Mouse (Mus musculus) layer of hippocampus, adult 11-12 months (tissue): ENCODE results near the gene Ubp1.
A peak's percentile ranks its signal among the peaks of the same experiment; 100 is the strongest.
"Not testable (repeated sequence)": the region's sequence is repeated elsewhere in the genome, so short reads cannot be mapped to it uniquely, and the experiment has no call there.

Source experiments
- DNase-seq: peaks from one replicate; pipeline ENCODE4 v3.0.0; 2022; ENCODE audit warnings: low spot score

The Ubp1 gene

DNA sequence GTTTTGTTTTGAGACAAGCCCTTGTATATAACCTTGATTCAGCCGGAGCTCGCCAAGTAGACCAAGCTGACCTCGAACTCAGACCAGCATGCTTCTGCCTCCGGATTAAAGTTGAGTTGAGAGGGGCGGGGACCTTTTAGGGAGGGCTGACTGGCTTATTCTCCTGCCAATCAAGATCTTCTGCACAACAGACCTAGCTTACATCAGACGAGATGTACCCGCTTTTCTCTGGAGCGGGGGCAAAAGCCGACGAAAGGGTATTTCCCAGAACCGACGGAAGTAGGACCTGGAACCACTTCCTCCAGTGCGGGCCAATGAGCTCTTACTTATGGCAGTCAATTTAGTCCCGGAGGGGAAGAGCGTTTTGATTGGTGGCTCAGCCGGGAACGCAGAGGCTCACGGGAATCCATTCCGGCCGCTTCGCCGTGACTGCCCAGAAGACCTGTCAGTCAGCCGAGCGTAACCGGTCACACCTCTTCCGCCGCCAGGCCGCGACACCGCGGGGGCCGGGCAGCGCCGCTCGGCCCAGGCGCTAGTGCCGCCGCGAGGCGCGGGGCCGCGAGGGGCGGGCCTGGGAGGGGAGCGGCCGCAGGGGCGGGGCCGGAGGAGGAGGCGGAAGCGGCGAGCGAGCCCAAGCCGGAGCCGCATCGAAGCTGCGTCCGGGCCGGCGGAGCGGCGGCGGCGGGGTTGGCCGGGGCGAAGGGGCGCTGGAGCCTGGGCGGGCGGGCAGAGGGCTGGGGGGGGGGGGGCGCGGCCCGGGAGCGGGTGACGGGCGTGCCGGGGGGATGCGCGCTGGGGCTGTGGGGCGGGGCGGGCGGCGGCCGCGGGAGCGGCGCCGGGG lies at the start of gene Ubp1:
TSS of gene Ubp1 (plus strand) at position 401 of the 841 bp plus-strand sequence.
- DNase-seq, result peak; percentile 98

DNA sequence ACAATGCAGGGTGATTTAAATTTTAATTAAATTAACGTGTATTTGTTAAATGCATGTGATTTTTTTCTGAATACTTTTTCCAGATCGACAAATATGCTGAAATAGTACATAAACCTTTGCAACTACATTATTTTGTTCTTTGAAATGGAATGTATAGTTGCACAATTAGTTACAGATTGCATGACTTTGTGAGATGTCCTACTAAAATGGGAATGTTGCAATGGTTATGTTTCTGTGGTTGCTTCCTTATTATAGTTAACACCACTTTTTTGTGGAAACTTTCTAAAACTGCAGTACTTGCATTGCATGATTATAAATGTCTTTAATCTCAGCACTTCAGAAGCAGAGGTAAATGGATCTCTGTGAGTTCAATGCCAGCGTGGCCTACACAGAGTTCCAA lies 35.8 kb upstream of the Ubp1 start:
- no peak for DNase-seq

DNA sequence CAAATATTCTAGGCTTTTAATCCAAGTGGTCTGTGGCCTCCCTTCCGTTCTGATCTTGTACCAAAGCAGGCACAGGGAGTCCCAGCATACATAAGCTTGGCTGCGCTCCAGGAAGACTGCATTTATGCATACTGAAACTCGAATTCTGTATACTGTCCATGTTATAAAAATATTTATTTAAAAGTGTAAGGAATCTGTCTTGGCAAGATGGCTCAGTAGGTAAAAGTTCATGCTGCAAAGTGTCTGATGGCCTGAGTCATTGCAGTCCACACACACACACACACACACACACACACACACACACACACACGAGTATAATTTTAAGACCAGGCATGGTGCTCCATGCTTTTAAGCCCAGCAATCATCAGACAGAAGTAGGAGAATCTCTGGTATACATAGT lies 27.6 kb upstream of the Ubp1 start:
- no peak for DNase-seq

DNA sequence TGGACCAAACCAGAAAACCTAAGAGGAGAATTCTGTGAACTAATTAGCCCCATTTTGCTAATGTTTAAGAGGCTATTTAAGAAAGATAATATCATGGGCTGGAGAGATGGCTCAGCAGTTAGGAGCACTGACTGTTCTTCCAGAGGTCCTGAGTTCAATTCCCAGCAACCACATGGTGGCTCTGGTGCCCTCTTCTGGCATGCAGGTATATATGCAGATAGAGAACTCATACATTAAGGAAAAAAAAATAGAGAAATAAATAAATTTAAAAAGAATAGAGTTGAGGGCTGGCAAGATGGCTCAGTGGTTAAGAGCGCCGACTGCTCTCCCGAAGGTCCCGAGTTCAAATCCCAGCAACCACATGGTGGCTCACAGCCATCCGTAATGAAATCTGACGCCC lies 26.4 kb upstream of the Ubp1 start:
- not testable (repeated sequence) for DNase-seq

DNA sequence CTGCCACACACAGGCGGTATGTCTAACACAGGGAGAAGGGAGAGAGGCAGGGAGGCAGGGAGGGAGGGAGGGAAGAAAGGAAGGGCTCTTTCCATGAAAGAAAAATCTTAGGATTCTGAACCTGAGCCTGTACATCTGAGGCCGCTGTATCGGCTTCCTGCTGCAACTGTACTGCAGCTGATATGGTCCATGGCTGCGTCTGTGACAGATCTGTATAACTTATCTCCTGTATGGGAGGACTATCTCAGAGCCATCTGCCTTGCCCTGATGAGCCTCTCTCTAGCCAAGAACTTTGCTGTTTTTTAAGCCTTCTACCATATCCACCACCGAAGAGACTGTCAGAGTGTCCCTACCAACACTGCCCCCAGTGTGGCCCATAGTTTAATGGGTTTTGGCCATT lies 14.9 kb upstream of the Ubp1 start:
- no peak for DNase-seq

DNA sequence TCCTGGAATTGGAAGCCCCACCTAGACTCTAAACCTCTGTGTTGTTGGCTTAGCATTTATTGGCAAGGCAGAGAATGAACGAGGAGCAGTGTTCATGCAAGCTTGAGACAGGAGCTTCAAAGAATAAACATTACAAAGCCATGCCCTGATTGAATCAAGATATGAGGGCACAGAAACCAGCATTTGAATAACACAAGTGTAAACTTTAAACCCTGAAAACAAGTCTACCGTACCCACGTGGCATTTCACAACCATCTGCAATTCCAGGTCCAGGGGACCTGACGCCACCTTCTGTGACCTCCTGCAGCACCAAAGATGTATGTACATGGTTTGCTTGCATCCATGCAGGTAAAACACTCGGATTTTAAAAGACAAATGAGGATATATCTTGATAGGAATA lies 8.1 kb upstream of the Ubp1 start:
- DNase-seq, result no peak

DNA sequence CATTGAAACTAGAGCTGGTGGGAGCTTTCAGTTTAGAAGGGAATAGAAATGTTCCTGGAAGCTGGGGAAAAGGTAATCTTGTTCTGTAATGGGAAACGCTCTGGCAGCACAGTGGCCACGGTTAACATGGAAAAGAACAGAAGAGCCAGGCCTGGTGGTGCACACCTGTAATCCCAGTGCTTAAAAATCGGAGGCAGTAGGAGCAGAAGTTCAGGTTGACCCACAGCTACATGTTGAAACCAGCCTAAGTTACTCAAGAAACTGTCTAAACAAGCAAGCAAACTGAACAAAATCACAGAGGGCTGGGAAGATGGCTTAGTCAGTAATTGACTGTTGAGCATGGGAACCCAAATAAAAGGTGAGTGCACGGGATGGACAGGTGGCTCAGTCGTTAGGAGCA lies 5.9 kb upstream of the Ubp1 start:
- DNase-seq, result no peak

DNA sequence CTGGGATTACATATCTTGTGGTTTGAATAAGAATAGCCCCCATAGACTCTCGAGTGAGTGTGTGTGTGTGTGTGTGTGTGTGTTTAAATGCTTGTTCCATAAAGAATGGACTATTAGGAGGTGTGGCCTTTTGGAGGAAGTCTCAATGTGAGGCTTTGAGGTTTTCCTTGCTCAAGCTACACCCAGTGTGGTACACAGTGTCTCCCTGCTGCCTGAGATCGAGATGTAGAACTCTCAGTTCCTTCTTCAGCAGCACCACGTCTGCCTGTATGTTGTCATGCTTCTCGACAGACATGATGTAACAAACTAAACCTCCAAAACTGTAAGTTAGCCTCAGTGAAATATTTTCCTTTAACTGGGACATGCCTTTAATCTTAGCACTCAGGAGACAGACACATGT lies 2.1 kb upstream of the Ubp1 start:
- no peak for DNase-seq

DNA sequence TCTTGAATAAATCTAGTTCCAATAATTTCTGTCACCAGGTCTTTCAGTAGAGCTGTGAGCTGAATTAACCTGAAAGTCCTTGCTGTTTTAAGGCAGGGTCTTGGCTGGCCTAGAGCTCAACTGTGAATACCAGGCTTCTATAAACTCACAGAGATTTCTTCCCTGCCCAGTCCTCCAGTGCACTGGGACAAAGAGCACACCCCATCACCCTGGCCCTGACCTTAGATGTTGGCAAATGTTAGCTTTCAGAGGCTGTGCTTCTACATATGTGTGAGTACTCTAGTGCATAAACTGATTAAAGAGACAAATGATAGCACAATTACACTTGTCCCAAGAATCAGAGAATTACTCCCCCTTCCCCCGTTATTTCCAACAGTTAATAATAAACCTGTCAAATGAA lies 1.1 kb upstream of the Ubp1 start:
- no peak for DNase-seq

DNA sequence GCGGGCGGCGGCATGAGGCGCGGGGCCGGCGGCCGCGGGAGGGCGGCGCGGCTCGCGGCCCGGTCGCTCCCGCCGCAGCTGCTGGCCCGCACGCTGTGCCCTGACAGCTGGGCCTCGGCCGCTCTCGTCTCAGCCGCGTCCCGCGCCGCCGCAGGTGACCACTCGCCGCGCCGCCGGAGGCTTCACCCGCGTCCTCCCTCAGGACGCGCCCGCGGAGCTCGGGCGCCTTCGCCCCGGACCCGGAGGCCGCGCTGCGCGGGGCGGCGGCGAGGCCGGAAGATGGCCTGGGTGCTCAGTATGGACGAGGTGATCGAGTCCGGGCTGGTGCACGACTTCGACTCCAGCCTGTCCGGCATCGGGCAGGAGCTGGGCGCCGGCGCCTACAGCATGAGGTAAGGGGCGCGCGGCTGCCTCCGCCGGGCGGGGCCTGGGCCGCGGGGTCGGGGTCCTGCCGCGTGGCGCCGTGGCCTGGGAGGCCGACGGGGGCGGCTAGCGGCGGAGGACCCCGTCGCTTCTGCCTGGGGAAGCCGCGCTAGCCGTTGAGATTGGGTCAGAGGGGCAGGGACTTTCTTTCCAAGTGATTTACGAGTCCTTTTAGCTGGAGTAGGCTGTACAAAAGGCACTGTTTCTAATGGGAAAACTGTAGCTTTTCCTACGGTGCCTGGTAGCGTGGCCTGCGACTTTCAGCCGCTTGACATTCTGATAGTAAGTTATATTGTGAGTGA lies 803 bp downstream of the Ubp1 start:
- DNase-seq, result no peak

DNA sequence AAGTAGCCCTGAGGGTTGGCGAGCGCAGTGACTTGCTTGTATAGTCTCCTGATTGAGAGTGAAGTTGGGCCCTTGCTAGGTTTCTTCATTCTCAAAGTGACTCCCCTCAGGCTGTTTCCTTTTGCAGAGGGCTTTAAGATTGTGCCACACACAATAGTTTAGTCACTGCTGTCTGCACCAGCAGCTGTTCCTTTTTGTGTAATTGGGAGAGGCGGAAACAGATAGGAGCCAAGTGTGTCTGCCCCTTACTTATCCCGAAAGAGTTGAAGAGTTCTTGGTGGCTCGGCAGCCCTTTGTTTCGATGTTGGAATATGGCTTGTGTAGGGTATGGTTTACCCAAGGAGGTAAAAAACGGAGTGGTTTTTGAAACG lies 1.4 kb downstream of the Ubp1 start:
- no peak for DNase-seq

DNA sequence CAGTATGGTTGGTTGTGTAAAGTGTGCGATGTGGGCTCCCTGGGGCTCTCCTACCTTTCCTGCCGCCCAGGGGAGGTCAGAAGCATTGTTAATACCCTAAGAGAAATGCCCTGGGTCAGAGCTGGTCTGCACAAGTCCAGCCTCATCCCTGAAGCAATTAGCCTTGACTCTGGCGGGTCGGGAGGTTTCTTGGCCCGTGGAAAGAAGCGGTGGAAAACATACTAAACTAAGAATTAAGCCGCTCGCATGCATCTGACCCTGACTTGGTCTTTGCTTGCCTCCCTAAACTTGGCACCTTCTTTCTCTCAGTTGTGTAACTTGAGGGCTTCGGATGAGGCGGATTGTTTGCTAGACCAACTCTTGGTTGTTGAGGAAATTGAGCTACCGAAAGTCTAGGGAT lies 1.8 kb downstream of the Ubp1 start:
- DNase-seq, result no peak

DNA sequence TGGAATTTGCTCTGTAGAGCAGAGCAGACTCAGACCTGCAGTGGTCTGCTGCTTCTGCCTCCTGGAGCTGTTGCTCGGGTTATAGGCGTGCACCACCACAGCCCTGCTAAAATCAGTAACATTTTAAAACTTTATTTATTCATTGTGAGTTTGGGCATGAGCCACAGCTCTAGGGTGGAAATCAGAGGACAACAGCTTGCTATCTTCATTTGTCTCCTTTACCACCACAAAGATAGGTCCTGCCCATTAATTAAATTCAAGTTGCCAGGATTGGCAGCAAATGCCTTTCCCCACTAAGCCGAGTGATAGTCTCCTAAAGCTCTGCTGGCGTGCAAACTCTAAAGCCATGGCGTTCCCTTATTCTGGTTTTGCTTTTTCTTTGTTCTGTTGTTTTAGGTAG lies 4.9 kb downstream of the Ubp1 start:
- DNase-seq, result no peak

DNA sequence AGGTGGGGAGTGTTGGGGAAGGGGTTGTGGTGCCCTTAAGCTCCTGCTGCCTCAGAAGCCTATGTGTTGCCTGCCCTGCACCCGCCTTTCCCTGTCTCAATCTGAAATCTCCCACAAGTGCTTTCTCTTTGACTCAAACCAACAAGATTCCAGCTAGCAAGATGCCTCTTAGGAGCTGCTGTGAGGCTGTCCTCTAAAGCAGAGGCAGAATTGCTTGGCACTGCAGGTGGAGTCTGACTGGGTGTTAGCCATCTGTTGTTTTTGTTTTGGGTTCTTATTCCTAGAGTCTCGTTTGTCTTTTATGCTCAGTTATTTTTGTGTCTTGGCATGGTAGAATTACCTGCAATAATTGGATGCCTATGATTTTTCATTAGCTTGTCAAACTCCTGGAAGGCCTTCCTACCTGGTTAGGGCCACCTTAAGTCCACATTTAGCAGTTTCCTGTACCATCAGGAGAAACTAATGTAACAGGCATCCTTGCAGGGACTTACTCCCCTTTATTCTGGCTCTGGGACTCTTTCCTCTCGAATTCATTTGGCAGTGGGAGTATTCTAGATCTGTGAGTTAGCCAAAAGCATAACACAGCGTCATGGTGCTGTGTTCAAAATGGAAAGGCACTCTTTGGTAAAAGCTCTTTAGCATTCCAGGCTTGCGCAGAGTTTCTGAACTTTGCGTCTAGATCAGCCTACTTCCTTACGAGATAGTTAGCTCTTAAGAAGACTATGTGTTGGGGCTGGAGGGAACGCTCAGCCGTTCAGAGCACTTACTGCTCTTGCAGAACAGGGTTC lies 8.5 kb downstream of the Ubp1 start:
- no peak for DNase-seq

DNA sequence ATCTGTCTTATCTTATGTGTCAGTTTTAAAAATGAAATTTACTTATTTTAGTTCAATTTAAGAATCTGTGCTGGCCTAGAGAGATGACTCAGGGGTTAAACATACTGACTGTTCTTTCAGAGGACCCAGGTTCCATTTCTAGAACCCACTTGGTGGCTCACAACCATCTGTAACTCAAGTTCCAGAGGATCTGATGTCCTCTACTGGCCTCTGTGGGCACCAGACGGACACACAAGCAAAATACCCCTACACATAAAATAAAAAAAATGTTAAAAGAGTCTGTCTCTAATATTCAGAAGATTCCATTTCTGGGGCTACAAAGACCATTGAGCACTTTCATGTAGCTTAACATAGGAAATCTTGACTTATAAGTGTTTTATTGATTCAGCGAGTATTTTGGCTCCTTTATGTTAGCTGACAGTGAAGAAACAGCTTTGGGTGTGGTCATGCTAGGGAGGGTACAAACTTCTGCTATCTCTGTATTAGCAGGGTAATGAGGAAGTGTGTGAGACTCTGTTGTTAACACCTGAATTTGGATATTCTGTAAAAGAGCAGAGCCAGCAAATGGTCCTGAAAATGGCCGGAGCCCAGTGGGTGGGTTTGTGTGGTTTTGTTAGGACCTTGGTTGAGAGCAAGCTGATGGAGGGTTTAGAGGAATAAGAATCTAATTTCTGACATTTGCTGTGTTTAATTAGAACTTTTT lies 10.5 kb downstream of the Ubp1 start:
- no peak for DNase-seq

DNA sequence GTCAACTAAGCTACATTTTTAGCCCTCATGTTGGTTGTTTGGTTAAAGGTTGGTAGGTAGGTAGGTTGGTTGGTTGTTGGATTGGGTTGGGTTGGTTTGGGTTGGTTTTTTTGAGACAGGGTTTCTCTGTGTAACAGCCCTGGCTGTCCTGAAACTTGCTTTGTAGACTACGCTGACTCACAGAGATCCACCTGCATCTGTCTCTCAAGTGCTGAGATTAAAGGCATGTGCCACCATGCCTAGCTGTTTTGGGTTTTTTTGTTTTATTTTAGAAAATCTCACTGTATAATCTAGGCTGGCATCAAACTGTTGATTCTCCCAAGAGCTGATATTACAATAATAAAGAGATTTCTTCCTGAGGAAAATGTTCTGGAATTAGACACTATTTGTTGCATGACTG lies 12.6 kb downstream of the Ubp1 start:
- no peak for DNase-seq

DNA sequence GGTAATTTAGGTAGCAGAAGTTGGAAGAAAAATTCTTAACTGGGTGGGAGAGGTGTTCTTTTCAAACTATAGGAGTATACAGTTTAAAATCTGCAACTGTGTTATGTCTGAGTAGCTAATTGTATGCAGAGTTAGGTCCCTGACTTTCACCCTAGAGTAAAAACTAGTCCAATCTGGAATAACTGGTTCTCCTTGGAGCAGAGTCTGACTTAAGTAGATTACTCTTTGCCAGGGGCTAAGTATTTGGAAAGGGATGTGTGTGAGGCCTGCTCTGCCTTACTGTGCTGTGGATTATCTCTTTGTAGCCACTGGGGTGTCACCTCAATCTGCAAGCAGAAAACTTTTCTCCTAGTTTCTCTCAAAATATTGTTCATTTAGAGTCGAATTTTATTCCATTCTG lies 16.5 kb downstream of the Ubp1 start:
- no peak for DNase-seq

DNA sequence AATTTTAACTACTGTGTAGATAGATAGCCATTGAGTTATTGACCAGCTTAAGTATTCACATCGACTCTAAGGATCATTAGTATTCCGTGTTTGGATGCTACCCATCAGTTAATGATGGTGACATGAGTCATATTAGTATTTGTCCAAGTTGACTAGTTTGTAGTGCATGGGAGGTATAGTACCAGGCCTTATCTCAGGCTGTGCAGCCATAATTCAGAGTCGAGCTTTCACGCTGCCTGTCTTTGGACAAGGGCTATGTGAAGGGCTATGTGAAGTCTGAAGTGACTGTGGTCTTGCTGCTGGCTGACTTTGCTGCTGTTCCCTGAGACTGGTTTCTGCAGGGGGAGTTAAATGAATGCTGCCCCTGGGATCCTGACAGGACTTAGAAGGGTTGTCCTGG lies 27.0 kb downstream of the Ubp1 start:
- DNase-seq, result no peak

DNA sequence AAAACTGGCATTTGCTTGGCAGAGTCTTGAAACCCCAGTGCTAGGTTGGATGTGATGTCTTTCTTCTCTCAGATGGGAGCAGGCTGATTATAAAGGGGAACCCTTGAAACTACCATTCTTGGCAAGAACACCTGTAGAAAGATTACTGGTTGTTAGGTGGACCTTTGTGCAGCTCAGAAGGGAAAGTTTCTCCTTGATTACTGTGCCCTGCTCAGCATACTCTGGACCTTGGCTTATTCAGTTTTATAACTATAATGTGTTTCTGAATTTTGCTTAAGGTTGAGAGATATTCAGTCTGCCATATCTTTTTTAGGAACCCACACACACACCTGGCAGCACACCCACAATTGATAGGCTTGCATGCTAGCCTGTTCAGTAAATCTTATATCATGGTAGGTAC lies 33.0 kb downstream of the Ubp1 start:
- no peak for DNase-seq

DNA sequence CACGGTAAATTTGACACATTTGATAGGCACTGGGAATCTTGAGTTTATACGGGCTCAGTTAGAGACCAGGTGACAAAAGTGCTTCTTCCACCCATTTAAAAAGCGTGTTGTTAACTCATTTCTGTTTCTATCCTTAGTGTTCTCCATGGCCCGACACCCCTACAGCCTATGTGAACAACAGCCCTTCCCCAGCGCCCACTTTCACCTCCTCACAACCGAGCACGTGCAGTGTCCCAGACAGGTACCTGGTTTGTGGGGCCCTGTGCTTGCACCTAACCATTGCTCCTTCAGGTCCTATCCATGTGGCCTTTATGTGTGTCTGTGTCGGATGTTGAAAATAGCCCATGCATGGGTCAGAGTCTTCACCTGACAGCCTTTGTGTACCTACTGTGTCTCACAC lies 33.7 kb downstream of the Ubp1 start:
- DNase-seq, result no peak

DNA sequence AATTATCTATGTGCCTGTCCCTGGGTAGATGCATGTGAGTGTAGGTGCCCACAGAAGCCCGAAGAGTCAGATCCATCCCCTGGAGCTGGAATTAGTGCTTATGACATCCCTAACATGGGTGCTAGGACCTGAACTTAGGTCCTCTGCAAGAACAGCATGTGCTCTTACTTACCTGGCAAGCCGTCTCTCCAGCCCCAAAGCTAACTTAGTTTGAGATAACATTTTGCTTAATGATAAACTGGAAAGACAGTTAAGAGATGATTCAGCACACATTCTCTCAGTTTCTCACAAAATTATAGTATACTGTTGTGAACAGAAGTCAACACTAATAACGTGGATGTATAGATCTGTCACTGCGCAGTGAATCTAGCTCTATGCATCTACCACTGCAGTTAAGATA lies 36.1 kb downstream of the Ubp1 start:
- DNase-seq, result no peak

DNA sequence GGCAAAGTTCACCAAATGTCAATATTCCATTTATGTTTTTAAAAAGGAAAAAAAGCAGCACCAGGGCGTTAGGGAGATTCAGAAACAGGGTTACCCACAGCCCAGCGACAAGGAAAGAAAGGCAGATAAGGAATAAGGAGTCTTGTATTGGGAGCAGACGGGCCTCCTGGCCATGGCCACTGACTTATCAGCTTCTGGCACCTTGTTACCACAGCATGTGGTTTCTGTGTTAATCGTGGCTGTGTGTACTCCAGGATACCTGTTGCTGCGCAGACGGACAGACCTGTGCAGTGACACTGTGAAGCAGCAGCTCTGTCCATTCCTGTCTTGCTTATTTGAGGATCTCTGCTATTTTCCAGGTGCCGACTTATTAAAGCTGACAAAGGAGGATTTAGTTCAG lies 38.2 kb downstream of the Ubp1 start:
- DNase-seq, result no peak
